Mouse (Mus musculus) CH12.LX (cell line): ENCODE results near the gene Lpcat1.

ENCODE experiments used
- CTCF ChIP-seq, 2 experiments: IDR thresholded peaks in 1 of 2; conservative IDR thresholded peaks in 1 of 2; 2 replicates each; pipeline ENCODE4 v1.5.1; 2011 to 2012; ENCODE audit warnings: low read depth in 2 of 2, low read length in 2 of 2, improper control_type of control experiment in 1 of 2, inconsistent platforms in 1 of 2, mild to moderate bottlenecking in 1 of 2, moderate library complexity in 1 of 2
- MAFK ChIP-seq: IDR thresholded peaks from 2 replicates; pipeline ENCODE4 v1.6.1; 2011; ENCODE audit warnings: low read length, improper control_type of control experiment; ENCODE audit not compliant: insufficient replicate concordance

DNA sequence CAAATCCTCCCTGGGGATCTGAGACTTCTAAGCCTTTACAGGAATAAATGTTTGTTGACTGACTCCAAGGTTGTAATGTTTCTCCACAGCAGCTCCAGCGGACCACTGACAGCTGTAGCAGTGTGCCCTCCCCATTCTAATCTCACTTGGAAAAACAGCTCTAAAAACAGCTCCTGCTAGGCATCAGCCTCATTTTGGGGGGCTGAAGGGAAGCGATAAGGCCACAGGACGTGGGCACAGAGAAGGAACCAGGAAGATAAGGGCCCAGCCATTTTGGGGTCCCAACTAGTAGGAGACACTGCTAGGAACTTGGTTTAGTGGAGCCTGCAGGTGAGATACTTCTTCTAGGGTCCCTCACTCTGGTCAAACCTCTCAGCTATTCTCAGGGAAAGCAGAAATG lies 68.3 kb downstream of the Lpcat1 start:
- TF ChIP-seq MAFK, result no peak
- no peak for TF ChIP-seq CTCF (conservative IDR thresholded peaks at IDR 0.05 in 1 of 2, IDR thresholded peaks at IDR 0.05 in 1 of 2; ENCODE audit: low read depth in 2 of 2, low read length in 2 of 2)
